Mouse (Mus musculus) CH12.LX (cell line): Measurements from ENCODE around the gene Scarf2. TPM values are rescaled to one million over a fixed set of nuclear protein-coding genes. Genes with fewer than 3 reads are reported as not detected.

Source experiments
- DNase-seq: peaks from one replicate; pipeline ENCODE4 v3.0.0-alpha.2; 2013; ENCODE audit errors: extremely low read depth
- H3K27ac ChIP-seq: 2 replicates; pipeline ENCODE4 v1.5.1; 2012; ENCODE audit warnings: low read depth, mild to moderate bottlenecking, control low read depth, moderate library complexity; ENCODE audit not compliant: insufficient read depth
- H3K27me3 ChIP-seq: replicated peaks from 2 replicates; pipeline ENCODE3; 2012; ENCODE audit warnings: inconsistent platforms
- H3K36me3 ChIP-seq, 2 experiments: replicated peaks in 1 of 2; 2 replicates each; pipeline versions ENCODE3 to v1.6.1; 2012; ENCODE audit warnings: inconsistent platforms in 1 of 2, low read length in 1 of 2, mild to moderate bottlenecking in 1 of 2, mixed read lengths in 1 of 2, moderate library complexity in 1 of 2; ENCODE audit not compliant: control insufficient read depth in 1 of 2, insufficient read depth in 1 of 2
- H3K4me1 ChIP-seq, 2 experiments: 2 replicates each; pipeline ENCODE4 v1.6.1; 2012; ENCODE audit warnings: inconsistent platforms in 1 of 2, moderate library complexity in 1 of 2; ENCODE audit not compliant: insufficient read depth in 2 of 2, control insufficient read depth in 1 of 2
- H3K4me2 ChIP-seq: 2 replicates; pipeline ENCODE4 v1.6.1; 2012; ENCODE audit warnings: low read depth, mild to moderate bottlenecking, control low read depth; ENCODE audit not compliant: poor library complexity, insufficient read depth, severe bottlenecking
- H3K4me3 ChIP-seq, 3 experiments: fragments of 150-350 bp in 1 of 3; sonication (generic) in 1 of 3; replicated peaks in 1 of 3; 2 replicates each; pipeline versions ENCODE3 to v1.5.1; 2011 to 2012; ENCODE audit warnings: low read depth in 2 of 3, low read length in 2 of 3, mild to moderate bottlenecking in 2 of 3, moderate library complexity in 2 of 3, control low read depth in 1 of 3, improper control_type of control experiment in 1 of 3, inconsistent platforms in 1 of 3, mixed read lengths in 1 of 3; ENCODE audit not compliant: poor library complexity in 1 of 3
- H3K79me2 ChIP-seq: replicated peaks from 2 replicates; pipeline ENCODE4 v1.6.1; 2012; ENCODE audit warnings: mild to moderate bottlenecking, moderate library complexity; ENCODE audit not compliant: control insufficient read depth, poor library complexity, insufficient read depth, severe bottlenecking; ENCODE audit errors: extremely low read depth
- H3K9ac ChIP-seq: 2 replicates; pipeline ENCODE4 v1.6.1; 2012; ENCODE audit warnings: low read depth, mild to moderate bottlenecking, control low read depth, moderate library complexity; ENCODE audit not compliant: insufficient read depth
- H3K9me3 ChIP-seq: replicated peaks from 2 replicates; pipeline ENCODE3; 2012; ENCODE audit warnings: low read length, inconsistent platforms, mixed read lengths
- BHLHE40 ChIP-seq: IDR thresholded peaks from 2 replicates; pipeline ENCODE4 v1.6.1; 2011; ENCODE audit warnings: mild to moderate bottlenecking, low read depth, low read length, improper control_type of control experiment
- CHD2 ChIP-seq: IDR thresholded peaks from 2 replicates; pipeline ENCODE4 v1.6.1; 2011; ENCODE audit warnings: low read length, improper control_type of control experiment
- CTCF ChIP-seq, 2 experiments: IDR thresholded peaks in 1 of 2; conservative IDR thresholded peaks in 1 of 2; 2 replicates each; pipeline ENCODE4 v1.5.1; 2011 to 2012; ENCODE audit warnings: low read depth in 2 of 2, low read length in 2 of 2, improper control_type of control experiment in 1 of 2, inconsistent platforms in 1 of 2, mild to moderate bottlenecking in 1 of 2, moderate library complexity in 1 of 2
- EP300 ChIP-seq: IDR thresholded peaks from 2 replicates; pipeline ENCODE4 v1.6.1; 2011; ENCODE audit warnings: low read length, improper control_type of control experiment
- ETS1 ChIP-seq: conservative IDR thresholded peaks from 2 replicates; pipeline ENCODE4 v1.6.1; 2012; ENCODE audit warnings: low read depth, mild to moderate bottlenecking, inconsistent platforms, low read length, improper control_type of control experiment, moderate library complexity
- HCFC1 ChIP-seq: IDR thresholded peaks from 2 replicates; pipeline ENCODE4 v1.6.1; 2012; ENCODE audit warnings: low read depth, mild to moderate bottlenecking, inconsistent platforms, low read length, improper control_type of control experiment
- IRF4 ChIP-seq: IDR thresholded peaks from 2 replicates; pipeline ENCODE4 v1.6.1; 2014; ENCODE audit warnings: low read depth, mild to moderate bottlenecking, inconsistent platforms, low read length, improper control_type of control experiment
- KAT2A ChIP-seq: IDR thresholded peaks from 2 replicates; pipeline ENCODE4 v1.6.1; 2012; ENCODE audit warnings: low read length, improper control_type of control experiment, inconsistent platforms; ENCODE audit not compliant: insufficient replicate concordance
- MAFK ChIP-seq: IDR thresholded peaks from 2 replicates; pipeline ENCODE4 v1.6.1; 2011; ENCODE audit warnings: low read length, improper control_type of control experiment; ENCODE audit not compliant: insufficient replicate concordance
- MAX ChIP-seq: IDR thresholded peaks from 2 replicates; pipeline ENCODE4 v1.6.1; 2011; ENCODE audit warnings: low read length, improper control_type of control experiment
- MAZ ChIP-seq: IDR thresholded peaks from 2 replicates; pipeline ENCODE4 v1.6.1; 2012; ENCODE audit warnings: low read depth, mild to moderate bottlenecking, inconsistent platforms, low read length, improper control_type of control experiment, moderate library complexity
- MXI1 ChIP-seq: IDR thresholded peaks from 2 replicates; pipeline ENCODE4 v1.6.1; 2011; ENCODE audit warnings: mild to moderate bottlenecking, low read depth, low read length, improper control_type of control experiment
- MYC ChIP-seq: IDR thresholded peaks from 2 replicates; pipeline ENCODE4 v1.6.1; 2011; ENCODE audit warnings: low read depth, mild to moderate bottlenecking, improper control_type of control experiment, low read length
- POLR2AphosphoS2 ChIP-seq: IDR thresholded peaks from 2 replicates; pipeline ENCODE4 v1.6.1; 2011; ENCODE audit warnings: low read depth, low read length, improper control_type of control experiment
- RAD21 ChIP-seq: IDR thresholded peaks from 2 replicates; pipeline ENCODE4 v1.6.1; 2011; ENCODE audit warnings: low read depth, mild to moderate bottlenecking, low read length, improper control_type of control experiment, moderate library complexity
- RCOR1 ChIP-seq: conservative IDR thresholded peaks from 2 replicates; pipeline ENCODE4 v1.6.1; 2012; ENCODE audit warnings: low read depth, mild to moderate bottlenecking, inconsistent platforms, low read length, improper control_type of control experiment
- SIN3A ChIP-seq: IDR thresholded peaks from 2 replicates; pipeline ENCODE4 v1.6.1; 2012; ENCODE audit warnings: low read length, improper control_type of control experiment, inconsistent platforms
- SMC3 ChIP-seq: IDR thresholded peaks from 2 replicates; pipeline ENCODE4 v1.6.1; 2011; ENCODE audit warnings: low read depth, low read length, improper control_type of control experiment
- TBP ChIP-seq: conservative IDR thresholded peaks from 2 replicates; pipeline ENCODE4 v1.6.1; 2011; ENCODE audit warnings: low read depth, low read length, improper control_type of control experiment
- TCF12 ChIP-seq: IDR thresholded peaks from 2 replicates; pipeline ENCODE4 v1.6.1; 2014; ENCODE audit warnings: low read depth, mild to moderate bottlenecking, inconsistent platforms, low read length, improper control_type of control experiment
- USF1 ChIP-seq: IDR thresholded peaks from 2 replicates; pipeline ENCODE4 v1.6.1; 2014; ENCODE audit warnings: low read depth, mild to moderate bottlenecking, inconsistent platforms, low read length, improper control_type of control experiment
- ZC3H11A ChIP-seq: IDR thresholded peaks from 2 replicates; pipeline ENCODE4 v1.6.1; 2012; ENCODE audit warnings: low read depth, mild to moderate bottlenecking, inconsistent platforms, low read length, improper control_type of control experiment
- ZKSCAN1 ChIP-seq: IDR thresholded peaks from 2 replicates; pipeline ENCODE4 v1.6.1; 2012; ENCODE audit warnings: low read depth, inconsistent platforms, low read length, improper control_type of control experiment, borderline replicate concordance
- ZMIZ1 ChIP-seq: IDR thresholded peaks from 2 replicates; pipeline ENCODE4 v1.6.1; 2012; ENCODE audit warnings: low read depth, mild to moderate bottlenecking, inconsistent platforms, low read length, improper control_type of control experiment
- ZNF384 ChIP-seq: IDR thresholded peaks from 2 replicates; pipeline ENCODE4 v1.6.1; 2012; ENCODE audit warnings: low read depth, low read length, improper control_type of control experiment, inconsistent platforms
- dilution Hi-C: fragments of 300-500 bp; cut with MboI; formaldehyde crosslinking; loops from 2 replicates; pipeline ENCODE4 v1.14.3; 2020; ENCODE audit warnings: low sequenced_read_pairs; ENCODE audit not compliant: extremely low pct_unique_long_range_greater_than_20kb, extremely low pct_ligation_motif_present
- in situ Hi-C: fragments of 300-500 bp; cut with MboI; formaldehyde crosslinking; loops from 3 replicates; pipeline ENCODE4 v1.14.3; 2019; ENCODE audit warnings: low sequenced_read_pairs, low pct_ligation_motif_present, low pct_unique_long_range_greater_than_20kb, mixed read lengths
- polyA plus RNA-seq: library from polyadenylated mRNA; unstranded; fragments of >175 nt; gene quantifications from 2 replicates; pipeline ENCODE4 v1.2.1, GENCODE M21; 2012; ENCODE audit warnings: low read depth; ENCODE audit not compliant: insufficient read length
- total RNA-seq, 2 experiments: library from RNA; depleted of rRNA; stranded (reverse); fragments of 300-350 nt in 1 of 2; fragments of >200 nt in 1 of 2; gene quantifications; 2 replicates each; pipeline ENCODE4 v1.2.3; 2012 to 2014

The Scarf2 gene
- total and polyA plus RNA-seq, 3 experiments: not detected

DNA sequence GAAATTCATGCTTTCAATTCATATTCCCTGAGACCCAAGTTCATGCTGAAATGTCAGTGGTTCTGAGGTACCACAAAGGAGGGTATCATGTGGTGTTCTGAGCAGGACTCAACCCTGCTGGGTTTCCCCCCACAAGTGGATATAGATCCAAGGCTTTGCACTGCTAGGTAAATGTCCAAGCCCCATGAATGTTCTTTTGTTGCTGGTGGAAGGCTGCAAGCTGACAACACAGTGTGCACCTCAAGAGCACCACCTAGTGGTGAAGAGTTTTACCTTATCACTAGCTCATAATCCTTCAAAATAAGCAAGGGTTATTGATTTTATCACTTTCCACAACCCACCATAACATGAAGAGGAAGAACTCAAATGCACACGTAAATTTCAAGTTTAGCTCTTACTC, 51.8 kb downstream of the Scarf2 start:
- H3K79me2 ChIP-seq: no peaks in the 10 kb centered on the region
- DNase-seq: peak; percentile 69
- dilution Hi-C loops: no loop called here
- no peak overlapping the region for H3K4me2 ChIP-seq
- H3K27ac ChIP-seq: no peak overlapping the region
- H3K27me3 ChIP-seq: no peaks in the 10 kb centered on the region
- H3K4me1 ChIP-seq: peaks cover 0 to 6% of the 10 kb centered on the region in 2 experiments; a peak in 2 of 4 replicates
- peaks cover 74 to 95% of the 10 kb centered on the region in 2 experiments for H3K36me3 ChIP-seq
- no peaks in the 10 kb centered on the region for H3K9me3 ChIP-seq
- TF ChIP-seq CTCF (conservative IDR thresholded peaks at IDR 0.05 in 1 of 2, IDR thresholded peaks at IDR 0.05 in 1 of 2; ENCODE audit: low read depth in 2 of 2, low read length in 2 of 2) (peak; percentile 81 to 94), USF1 (no peak), ZNF384 (no peak), ZC3H11A (no peak), RAD21 (peak; percentile 50), RCOR1 (no peak), MAFK (no peak), SMC3 (peak; percentile 44), TBP (no peak), TCF12 (no peak), BHLHE40 (no peak)
- no peak overlapping the region for H3K4me3 ChIP-seq
- in situ Hi-C loops: no loop called here
- no peak overlapping the region for H3K9ac ChIP-seq

DNA sequence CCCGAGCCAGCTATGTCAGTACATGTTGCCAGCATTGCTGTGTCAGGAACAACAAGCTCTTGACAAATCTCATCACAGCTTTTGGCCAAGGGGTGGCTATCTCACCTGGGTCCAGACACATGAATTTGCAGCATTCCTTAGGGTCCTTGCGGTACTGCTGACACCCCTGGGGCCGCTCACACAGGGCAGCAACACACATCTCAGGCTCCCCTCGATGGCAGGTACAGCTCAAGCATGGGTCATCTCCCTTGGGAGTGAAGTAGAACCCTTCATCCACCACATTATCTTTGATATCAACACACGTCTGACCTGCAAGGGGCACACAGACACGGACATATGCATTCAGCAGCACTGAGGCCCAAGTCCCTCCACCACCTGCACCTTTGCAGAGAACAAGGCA, 52.4 kb downstream of the Scarf2 start:
- Histone ChIP-seq H3K36me3 (peaks cover 69 to 95% of the 10 kb centered on the region in 2 experiments), H3K4me3 (no peak overlapping the region), H3K9ac (no peak overlapping the region), H3K27ac (no peak overlapping the region)
- dilution Hi-C loops: no loop called here
- TF ChIP-seq ETS1 (no peak), POLR2AphosphoS2 (no peak), IRF4 (no peak), MXI1 (no peak), MYC (no peak), EP300 (no peak), MAX (no peak), RCOR1 (no peak), CHD2 (no peak), SIN3A (no peak), ZMIZ1 (no peak), KAT2A (no peak), MAFK (no peak), USF1 (no peak), ZKSCAN1 (no peak), HCFC1 (no peak), RAD21 (no peak), MAZ (no peak)
- TF ChIP-seq, all 38 proteins: peak for 0
- Histone ChIP-seq H3K4me2 (no peak overlapping the region), H3K4me1 (peaks cover 0 to 6% of the 10 kb centered on the region in 2 experiments; a peak in 2 of 4 replicates), H3K9me3 (no peaks in the 10 kb centered on the region), H3K27me3 (no peaks in the 10 kb centered on the region), H3K79me2 (no peaks in the 10 kb centered on the region)
- in situ Hi-C loops: no loop called here
- DNase-seq: no peak
